Mouse (Mus musculus) liver, postnatal 0 days (tissue): ENCODE results near the gene Ranbp6. TPM values are rescaled to one million over a fixed set of nuclear protein-coding genes. Genes with fewer than 3 reads are reported as not detected.

Experiments
- ATAC-seq: fragments of 200-750 bp; cut with Nextera tagmentation; 2 replicates; pipeline ENCODE4 v1.8.0; 2017; ENCODE audit warnings: mild to moderate bottlenecking, moderate library complexity
- DNase-seq: peaks from one replicate; pipeline ENCODE4 v3.0.0-alpha.2; 2016
- H3K27ac ChIP-seq: fragments of 300-500 bp; sonication (generic); 2 replicates; pipeline ENCODE4 v1.5.1; 2014; ENCODE audit warnings: antibody characterized with exemption, moderate library complexity, mild to moderate bottlenecking, low read depth
- H3K27me3 ChIP-seq: fragments of 300-500 bp; sonication (generic); 2 replicates; pipeline ENCODE4 v1.6.1; 2014; ENCODE audit warnings: low read length, control low read depth, mixed read lengths; ENCODE audit not compliant: insufficient read depth
- H3K36me3 ChIP-seq: fragments of 300-500 bp; sonication (generic); replicated peaks from 2 replicates; pipeline ENCODE4 v1.6.1; 2014; ENCODE audit warnings: mild to moderate bottlenecking, control low read depth, low read length, moderate library complexity, mixed read lengths; ENCODE audit not compliant: insufficient read depth
- H3K4me1 ChIP-seq: fragments of 300-500 bp; sonication (generic); 2 replicates; pipeline ENCODE4 v1.6.1; 2014; ENCODE audit warnings: antibody characterized with exemption, mild to moderate bottlenecking, control low read depth; ENCODE audit not compliant: insufficient read depth
- H3K4me2 ChIP-seq: fragments of 300-500 bp; sonication (generic); 2 replicates; pipeline ENCODE4 v1.6.1; 2014; ENCODE audit warnings: low read depth, mild to moderate bottlenecking, low read length, moderate library complexity, mixed read lengths
- H3K4me3 ChIP-seq: fragments of 300-500 bp; sonication (generic); 2 replicates; pipeline ENCODE4 v1.5.1; 2014; ENCODE audit warnings: low read depth, low read length
- H3K9ac ChIP-seq: fragments of 300-500 bp; sonication (generic); replicated peaks from 2 replicates; pipeline ENCODE4 v1.6.1; 2014; ENCODE audit warnings: mild to moderate bottlenecking, moderate library complexity
- H3K9me3 ChIP-seq: fragments of 300-500 bp; sonication (generic); 2 replicates; pipeline ENCODE4 v1.6.1; 2016; ENCODE audit warnings: mild to moderate bottlenecking, control low read depth, low read length, mixed read lengths
- CTCF ChIP-seq: sonication (generic); IDR thresholded peaks from 2 replicates; pipeline ENCODE4 v1.5.1; 2016; ENCODE audit warnings: antibody characterized with exemption, low read depth
- EP300 ChIP-seq: IDR thresholded peaks from 2 replicates; pipeline ENCODE4 v1.6.1; 2016; ENCODE audit warnings: antibody characterized with exemption, low read depth, mild to moderate bottlenecking
- WGBS: fragments of 180-500 bp; shearing (Covaris S2); extraction: QIAGEN DNeasy Blood & Tissue Kit; methylation state at CpG from one replicate; pipeline ENCODE4 v1.1.7; 2014; ENCODE audit not compliant: insufficient replicate concordance; 5-methylcytosine and 5-hydroxymethylcytosine counted together
- polyA plus RNA-seq: library from polyadenylated mRNA; unstranded; fragments of >200 nt; fragmentation: Nextera tagmentation; extraction: Ambion mirVana; gene quantifications from 2 replicates; pipeline ENCODE4 v1.2.1, GENCODE M21; 2015

The Ranbp6 gene
- polyA plus RNA-seq, 1 experiment from 2014 or later: 3.8 TPM

DNA sequence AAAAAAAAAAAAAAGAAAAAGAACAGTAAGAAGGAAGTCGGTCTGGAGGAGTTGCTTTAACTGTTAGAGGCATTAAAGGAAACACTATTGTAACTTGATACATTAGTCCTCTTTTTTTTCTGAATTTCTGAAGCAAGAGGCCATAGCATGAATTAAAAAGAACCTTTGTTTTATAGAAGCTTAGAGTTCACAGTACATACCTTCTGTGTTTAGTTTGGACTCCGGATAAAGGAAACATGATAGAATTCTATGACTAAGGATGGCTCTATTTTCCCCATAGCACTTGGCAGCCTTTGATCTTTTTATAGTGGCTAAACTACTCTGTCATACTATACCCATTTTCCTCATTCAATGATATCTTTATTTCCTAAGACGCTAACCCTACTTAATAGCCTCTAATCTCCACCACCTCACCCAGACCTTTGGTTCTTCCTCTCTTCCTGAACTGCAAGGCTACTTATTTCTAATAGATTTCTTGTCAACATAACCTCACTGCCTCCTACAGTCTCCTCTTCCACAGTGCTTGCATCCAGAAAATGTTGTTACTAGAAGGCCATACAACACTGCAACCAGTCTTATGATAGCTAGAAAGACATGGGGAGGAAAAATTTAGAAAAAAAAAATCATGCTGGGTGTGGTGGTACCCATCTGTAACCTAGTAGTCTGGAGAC, 22.7 kb upstream of the Ranbp6 start:
- Histone ChIP-seq H3K27me3 (no peaks in the 10 kb centered on the region), H3K9ac (no peak overlapping the region), H3K4me3 (no peak overlapping the region), H3K36me3 (no peaks in the 10 kb centered on the region), H3K4me2 (no peak overlapping the region), H3K4me1 (no peaks in the 10 kb centered on the region), H3K9me3 (no peaks in the 10 kb centered on the region), H3K27ac (no peak overlapping the region)
- WGBS: 52% methylated on average over 3 of the region's 3 CpGs
- no peak for DNase-seq
- ATAC-seq: no peak
- TF ChIP-seq EP300 (no peak), CTCF (no peak)

DNA sequence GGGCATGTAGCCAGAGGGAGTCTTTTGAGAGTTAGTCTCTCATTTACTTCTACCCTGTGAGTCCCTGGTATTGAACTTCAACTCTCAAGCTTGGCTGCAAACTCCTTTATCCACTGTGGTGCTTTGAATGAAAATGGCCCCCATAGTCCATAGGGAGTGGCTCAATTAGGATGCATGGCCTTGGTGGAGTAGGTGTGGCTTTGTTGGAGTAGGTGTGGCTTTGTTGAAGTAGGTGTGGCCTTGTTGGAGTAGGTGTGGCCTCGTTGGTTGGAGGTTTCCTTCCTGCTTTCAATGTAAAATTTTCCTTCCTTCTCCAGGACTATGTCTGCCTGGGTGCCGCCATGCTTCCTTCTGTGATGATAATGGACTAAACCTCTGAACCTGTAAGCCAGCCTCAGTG, 18.1 kb upstream of the Ranbp6 start:
- TF ChIP-seq CTCF (no peak), EP300 (no peak)
- no peak for ATAC-seq
- 56% methylated on average over 2 of the region's 2 CpGs for WGBS
- no peak overlapping the region for H3K4me3 ChIP-seq
- H3K9ac ChIP-seq: no peak overlapping the region
- no peaks in the 10 kb centered on the region for H3K4me1 ChIP-seq
- DNase-seq: no peak
- H3K27me3 ChIP-seq: no peaks in the 10 kb centered on the region
- H3K27ac ChIP-seq: no peak overlapping the region
- no peak overlapping the region for H3K4me2 ChIP-seq
- H3K9me3 ChIP-seq: no peaks in the 10 kb centered on the region
- no peaks in the 10 kb centered on the region for H3K36me3 ChIP-seq

DNA sequence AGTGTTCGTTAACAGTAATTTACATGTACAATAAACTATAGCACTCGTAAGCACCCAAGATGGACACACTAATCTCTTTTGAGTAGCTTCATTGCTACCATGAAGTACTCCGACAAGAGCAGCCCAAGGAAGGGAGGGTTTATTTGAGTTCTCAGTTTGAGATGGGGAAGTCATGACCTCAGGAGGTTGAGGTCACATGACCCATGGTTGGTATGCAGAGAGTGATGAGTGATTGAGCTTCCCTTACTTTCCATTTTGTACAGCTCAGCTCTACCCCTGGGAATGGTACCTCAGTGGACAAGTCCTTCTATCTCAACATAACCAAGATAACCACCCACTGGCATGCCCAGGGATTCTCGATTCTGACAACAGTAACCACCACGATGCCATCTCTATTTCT, 15.8 kb upstream of the Ranbp6 start:
- no peaks in the 10 kb centered on the region for H3K9me3 ChIP-seq
- DNase-seq (no peak), ATAC-seq (no peak)
- no peak for TF ChIP-seq CTCF
- H3K36me3 ChIP-seq: no peaks in the 10 kb centered on the region
- no peaks in the 10 kb centered on the region for H3K27me3 ChIP-seq
- no peak overlapping the region for H3K4me2 ChIP-seq
- no peak overlapping the region for H3K9ac ChIP-seq
- H3K4me3 ChIP-seq: no peak overlapping the region
- H3K4me1 ChIP-seq: peaks cover 6% of the 10 kb centered on the region; the same call in 1 of the 2 replicates
- H3K27ac ChIP-seq: no peak overlapping the region
- 58% methylated on average over 5 of the region's 5 CpGs for WGBS

DNA sequence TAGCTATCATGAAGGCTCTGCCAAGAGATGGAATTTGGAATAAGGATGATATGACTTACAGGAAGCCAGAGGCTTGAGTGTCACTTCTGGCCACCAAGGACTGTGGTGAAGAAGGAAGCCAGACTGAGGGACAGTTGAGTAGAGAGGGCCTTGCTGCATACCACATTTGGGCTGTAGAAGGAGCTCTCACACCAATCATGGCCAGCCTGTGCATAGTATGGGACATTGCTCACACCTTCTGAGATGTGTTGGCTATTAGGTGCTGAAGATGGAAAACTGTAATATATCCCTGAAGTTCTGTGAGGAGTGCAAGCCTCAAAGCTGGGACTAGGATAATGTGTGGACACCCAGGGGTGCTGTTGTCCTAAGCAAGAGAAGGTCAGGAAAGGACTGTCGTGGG, 13.9 kb upstream of the Ranbp6 start:
- Histone ChIP-seq H3K4me2 (no peak overlapping the region), H3K4me3 (no peak overlapping the region), H3K36me3 (no peaks in the 10 kb centered on the region), H3K9me3 (no peaks in the 10 kb centered on the region), H3K9ac (no peak overlapping the region), H3K27ac (no peak overlapping the region), H3K4me1 (peaks cover 8% of the 10 kb centered on the region), H3K27me3 (no peaks in the 10 kb centered on the region)
- ATAC-seq (0 out of 2 replicates have a peak, but pooled peaks have one; percentile 29), DNase-seq (peak; percentile 37)
- WGBS: 72% methylated on average over 1 of the region's 1 CpGs
- peak; percentile 78 for TF ChIP-seq CTCF
- no peak for TF ChIP-seq EP300

DNA sequence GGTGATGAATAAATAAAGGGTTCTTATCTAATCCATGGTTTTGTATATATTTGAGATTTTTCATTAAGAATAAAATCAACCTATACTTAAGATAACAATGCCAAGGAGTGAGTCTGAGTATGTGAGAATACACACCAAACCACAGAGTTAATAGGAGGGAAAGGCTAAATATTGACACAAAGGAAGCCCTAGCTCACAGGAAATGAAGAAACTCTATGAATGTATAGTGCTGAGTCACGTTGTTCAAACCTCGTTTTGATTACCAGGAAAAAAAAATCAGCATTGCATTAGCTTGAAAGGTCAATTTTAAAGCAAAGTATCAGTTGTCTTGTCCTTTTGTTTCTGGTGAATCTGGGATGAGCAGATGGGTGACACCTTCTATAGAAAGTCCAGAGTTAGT, 12.2 kb upstream of the Ranbp6 start:
- Histone ChIP-seq H3K9me3 (no peaks in the 10 kb centered on the region), H3K9ac (no peak overlapping the region), H3K4me2 (no peak overlapping the region), H3K27ac (no peak overlapping the region), H3K27me3 (no peaks in the 10 kb centered on the region), H3K4me3 (no peak overlapping the region), H3K4me1 (peaks cover 10% of the 10 kb centered on the region), H3K36me3 (no peaks in the 10 kb centered on the region)
- ATAC-seq (no peak), DNase-seq (no peak)
- TF ChIP-seq CTCF (no peak), EP300 (no peak)
- WGBS: 5% methylated on average over 2 of the region's 2 CpGs

DNA sequence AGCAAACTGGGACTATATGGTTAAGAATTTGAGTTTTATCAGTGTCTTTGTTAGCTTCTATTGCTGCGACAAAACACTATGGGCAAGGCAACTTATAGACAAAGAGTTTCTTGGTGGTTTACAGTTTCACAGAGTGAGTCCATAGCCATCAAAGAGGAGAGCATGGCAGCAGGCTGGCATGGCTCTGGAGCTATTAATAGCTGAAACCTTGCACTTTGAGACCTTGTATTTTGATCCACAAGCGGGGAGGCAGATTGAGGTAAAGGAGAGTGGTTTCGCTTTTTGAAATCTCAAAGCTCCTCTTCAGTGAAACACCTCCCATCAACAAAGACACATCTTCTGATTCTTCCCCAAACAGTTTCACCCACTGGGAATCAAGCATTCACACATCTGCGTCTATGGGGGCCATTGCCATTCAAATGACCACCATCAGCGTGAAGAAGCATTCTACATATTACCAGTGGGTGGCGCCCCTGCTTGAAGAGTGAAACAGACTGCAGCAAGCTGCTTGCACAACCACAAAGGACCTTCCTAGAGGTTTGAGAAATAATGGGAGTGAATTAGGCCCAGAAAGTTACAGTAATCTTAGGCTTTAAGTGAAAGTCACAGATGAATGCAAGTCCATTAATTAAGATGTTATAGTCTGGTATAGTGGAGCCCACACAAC, 11.4 kb upstream of the Ranbp6 start:
- no peaks in the 10 kb centered on the region for H3K9me3 ChIP-seq
- H3K4me3 ChIP-seq: no peak overlapping the region
- peak overlapping the region; percentile 46; the same call in 1 of the 2 replicates for H3K27ac ChIP-seq
- H3K9ac ChIP-seq: no peak overlapping the region
- TF ChIP-seq EP300 (no peak), CTCF (peak; percentile 90)
- no peaks in the 10 kb centered on the region for H3K27me3 ChIP-seq
- DNase-seq: peak; percentile 72
- H3K4me1 ChIP-seq: peaks cover 10% of the 10 kb centered on the region
- H3K4me2 ChIP-seq: no peak overlapping the region
- peak; percentile 66 for ATAC-seq
- no peaks in the 10 kb centered on the region for H3K36me3 ChIP-seq
- 45% methylated on average over 6 of the region's 6 CpGs for WGBS
